Mouse (Mus musculus) G1E (cell line): ENCODE data around the gene Pcnt.

Source experiments
- CTCF ChIP-seq: IDR thresholded peaks from 2 replicates; pipeline ENCODE4 v1.5.1; 2012; ENCODE audit warnings: low read depth, low read length, inconsistent platforms, mixed read lengths
- GATA1 ChIP-seq: IDR thresholded peaks from 2 replicates; pipeline ENCODE4 v1.6.1; 2012; ENCODE audit warnings: borderline replicate concordance, low read length, inconsistent platforms, mixed read lengths
- TAL1 ChIP-seq: conservative IDR thresholded peaks from 2 replicates; pipeline ENCODE4 v1.6.1; 2012; ENCODE audit warnings: low read depth, low read length, inconsistent platforms, mixed read lengths

DNA sequence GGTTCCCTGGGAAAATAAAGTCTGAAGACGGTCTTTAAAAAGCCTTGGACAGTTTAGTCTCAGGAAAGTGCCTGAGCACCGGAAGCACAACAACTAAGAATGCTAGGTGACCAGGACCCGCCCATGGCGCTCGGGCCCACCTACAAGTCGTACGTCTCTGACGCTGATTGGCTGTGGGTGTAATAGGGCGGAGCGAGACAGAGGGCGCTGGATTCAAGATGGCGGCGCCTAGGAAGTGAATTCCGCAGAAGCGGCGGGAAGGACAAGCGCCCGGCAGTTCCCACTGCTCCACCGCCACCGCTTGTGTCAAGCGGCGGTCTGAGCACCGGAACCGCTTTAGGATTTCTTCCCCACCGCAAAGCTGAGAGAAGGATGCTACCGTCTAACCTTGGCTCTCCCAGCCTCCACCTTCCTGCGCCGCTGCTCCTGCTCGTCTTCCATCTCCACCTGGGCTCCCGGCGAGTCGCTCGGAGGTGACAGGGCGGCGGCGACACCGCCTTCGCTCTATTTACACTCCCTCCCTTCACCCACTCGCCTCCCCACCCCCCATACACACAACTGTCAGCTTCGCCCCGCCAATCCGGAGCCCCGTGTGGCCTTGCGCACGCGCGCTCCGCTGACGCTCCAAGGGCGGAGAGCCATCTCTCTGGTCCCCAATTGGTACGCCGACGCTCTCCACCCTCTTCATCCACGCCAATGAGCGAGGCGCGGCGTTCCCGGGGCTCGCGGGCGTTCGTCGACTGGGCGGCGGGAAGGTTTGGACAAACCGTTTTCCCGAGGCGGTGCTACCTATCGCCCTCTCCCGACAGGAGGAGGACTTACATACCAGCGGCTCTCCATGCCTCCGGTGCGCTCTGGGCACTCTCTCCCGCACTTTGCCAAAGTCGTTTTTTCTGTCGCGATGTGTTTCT, at the start of gene Pcnt:
- TF ChIP-seq TAL1 (no peak), CTCF (peak; percentile 40; the same call in 1 of the 2 replicates), GATA1 (no peak)
